Mouse (Mus musculus) Patski (cell line): Measurements from ENCODE around the gene Golt1a. TPM values are rescaled to one million over a fixed set of nuclear protein-coding genes. Genes with fewer than 3 reads are reported as not detected.
"Not testable (repeated sequence)": the region's sequence is repeated elsewhere in the genome, so short reads cannot be mapped to it uniquely, and the experiment has no call there.

Experiments
- ATAC-seq: fragments of 100-300 bp; one replicate; pipeline ENCODE4 v1.8.0; 2021
- CTCF ChIA-PET: fragments of 350-600 bp; sonication (Branson Sonifier 250); formaldehyde crosslinking; loops from one replicate; lab custom pipeline; 2022; ENCODE audit warnings: inconsistent platforms; lab: Charles Lee
- POLR2A ChIA-PET: fragments of 350-600 bp; sonication (Branson Sonifier 250); formaldehyde crosslinking; loops from one replicate; lab custom pipeline; 2022; ENCODE audit warnings: antibody characterized with exemption, inconsistent platforms; lab: Charles Lee
- DNase-seq: peaks from one replicate; pipeline ENCODE4 v3.0.0-alpha.2; 2011; ENCODE audit warnings: low read depth, low spot score
- H3K27me3 ChIP-seq: fragments of 371-371 bp; one replicate; pipeline ENCODE4 v1.5.1; 2021
- CTCF ChIP-seq: fragments of 100-300 bp; IDR thresholded peaks from one replicate; pipeline ENCODE4 v1.5.1; 2021
- in situ Hi-C: fragments of 300-500 bp; cut with MboI; formaldehyde crosslinking; loops from 3 replicates; pipeline ENCODE4 v1.11.1; 2018; ENCODE audit warnings: low pct_unique_long_range_greater_than_20kb, mixed read lengths
- polyA plus RNA-seq: library from polyadenylated mRNA; unstranded; gene quantifications from one replicate; pipeline ENCODE4 v1.2.3, GENCODE M21; 2021

The Golt1a gene
- polyA plus RNA-seq, 1 experiment from 2014 or later: 6.9 TPM

- ChIA-PET POLR2A (no interaction called here), CTCF (interaction anchor here (1.0 to 2.1 kb wide), 5 partner anchors 13 to 144 kb away, joined by 3 to 7 read pairs (median 5); no protein-coding TSS in a partner anchor)
- in situ Hi-C loops: no loop called here
- TF ChIP-seq CTCF: no peak
- DNase-seq: no peak
- ATAC-seq: no peak
- H3K27me3 ChIP-seq: no peaks in the 10 kb centered on the region
Observed at GRCm38 (mm10) chr1:133321267-133321925, 11.8 kb downstream of the Golt1a start, which contains the start of gene Kiss1. Gene Kiss1, plus strand, starts transcription at chr1:133321875.

- ChIA-PET POLR2A (no interaction called here), CTCF (interaction anchor here (0.8 kb wide), 1 partner anchor 30 kb away, joined by 3 read pairs; no protein-coding TSS in a partner anchor)
- DNase-seq (no peak), ATAC-seq (no peak)
- no peak for TF ChIP-seq CTCF
- in situ Hi-C loops: no loop called here
- H3K27me3 ChIP-seq: peaks cover 2% of the 10 kb centered on the region
Observed at GRCm38 (mm10) chr1:133323333-133323732, 13.7 kb downstream of the Golt1a start.

GRCm38 (mm10) chr1:133325951-133326350 is 16.4 kb downstream of the Golt1a start:
- ATAC-seq: no peak
- H3K27me3 ChIP-seq: peaks cover 24% of the 10 kb centered on the region
- in situ Hi-C loops: no loop called here
- no peak for TF ChIP-seq CTCF
- ChIA-PET CTCF (no interaction called here), POLR2A (interaction anchor here (0.6 kb wide), 1 partner anchor 181 kb away, joined by 3 read pairs; no protein-coding TSS in a partner anchor)
- DNase-seq: no peak

- in situ Hi-C loops: no loop called here
- CTCF ChIA-PET: no interaction called here
- no peak for ATAC-seq
- DNase-seq: no peak
- POLR2A ChIA-PET: no interaction called here
- H3K27me3 ChIP-seq: peaks cover 26% of the 10 kb centered on the region
- no peak for TF ChIP-seq CTCF
Observed at GRCm38 (mm10) chr1:133327094-133327493, 17.5 kb downstream of the Golt1a start.

GRCm38 (mm10) chr1:133328299-133328795 is 18.7 kb downstream of the Golt1a start:
- POLR2A ChIA-PET: interaction anchor here (1.8 kb wide), 1 partner anchor 9 kb away, joined by 3 read pairs; no protein-coding TSS in a partner anchor
- in situ Hi-C loops: no loop called here
- DNase-seq (no peak), ATAC-seq (no peak)
- no peak for TF ChIP-seq CTCF
- CTCF ChIA-PET: no interaction called here
- peaks cover 31% of the 10 kb centered on the region for H3K27me3 ChIP-seq

GRCm38 (mm10) chr1:133328896-133329637 is 19.5 kb downstream of the Golt1a start:
- TF ChIP-seq CTCF: no peak
- in situ Hi-C loops: no loop called here
- ATAC-seq (no peak), DNase-seq (no peak)
- ChIA-PET POLR2A (interaction anchor here (1.8 kb wide), 1 partner anchor 8 kb away, joined by 3 read pairs; no protein-coding TSS in a partner anchor), CTCF (no interaction called here)
- peaks cover 35% of the 10 kb centered on the region for H3K27me3 ChIP-seq

GRCm38 (mm10) chr1:133329638-133329964 is 20.0 kb downstream of the Golt1a start:
- in situ Hi-C loops: no loop called here
- TF ChIP-seq CTCF: no peak
- no peak for ATAC-seq
- POLR2A ChIA-PET: interaction anchor here (1.8 kb wide), 1 partner anchor 8 kb away, joined by 3 read pairs; no protein-coding TSS in a partner anchor
- CTCF ChIA-PET: no interaction called here
- peaks cover 38% of the 10 kb centered on the region for H3K27me3 ChIP-seq
- no peak for DNase-seq

GRCm38 (mm10) chr1:133331142-133331541 is 21.5 kb downstream of the Golt1a start:
- no peak for TF ChIP-seq CTCF
- ChIA-PET CTCF (interaction anchor here (1.3 kb wide), 1 partner anchor 49 kb away, joined by 3 read pairs; no protein-coding TSS in a partner anchor), POLR2A (no interaction called here)

GRCm38 (mm10) chr1:133332656-133333430 is 23.2 kb downstream of the Golt1a start:
- ChIA-PET POLR2A (no interaction called here), CTCF (interaction anchor here (1.3 to 1.5 kb wide), 2 partner anchors 17 to 48 kb away, joined by 3 to 4 read pairs; no protein-coding TSS in a partner anchor)
- ATAC-seq (no peak), DNase-seq (no peak)
- no peak for TF ChIP-seq CTCF
- in situ Hi-C loops: no loop called here
- peaks cover 57% of the 10 kb centered on the region for H3K27me3 ChIP-seq

More at GRCm38 (mm10) chr1:133331142-133331541, 21.5 kb downstream of the Golt1a start:
- ATAC-seq (no peak), DNase-seq (no peak)
- in situ Hi-C loops: no loop called here
- peaks cover 46% of the 10 kb centered on the region for H3K27me3 ChIP-seq

- ChIA-PET CTCF (interaction anchor here (0.8 to 1.5 kb wide), 2 partner anchors 13 to 18 kb away, joined by 3 to 4 read pairs; partner anchors contain the start of gene Kiss1), POLR2A (no interaction called here)
- peaks cover 60% of the 10 kb centered on the region for H3K27me3 ChIP-seq
- DNase-seq (no peak), ATAC-seq (no peak)
- no peak for TF ChIP-seq CTCF
- in situ Hi-C loops: no loop called here
Observed at GRCm38 (mm10) chr1:133333937-133334336, 24.3 kb downstream of the Golt1a start.

- in situ Hi-C loops, CTCF ChIA-PET, POLR2A ChIA-PET, ATAC-seq, DNase-seq: not testable (repeated sequence)
- H3K27me3 ChIP-seq: peaks cover 48% of the 10 kb centered on the region
Observed at GRCm38 (mm10) chr1:133340403-133340802, 30.8 kb downstream of the Golt1a start.
